Mouse (Mus musculus) MEL (cell line): ENCODE results near the gene Asb14. TPM values are rescaled to one million over a fixed set of nuclear protein-coding genes. Genes with fewer than 3 reads are reported as not detected.

Experiments
- DNase-seq: peaks from one replicate; pipeline ENCODE4 v3.0.0; 2011; ENCODE audit warnings: low read depth, low spot score
- H3K27ac ChIP-seq: 2 replicates; pipeline ENCODE4 v1.5.1; 2012; ENCODE audit warnings: low read depth, mild to moderate bottlenecking, control low read depth, low read length, moderate library complexity; ENCODE audit not compliant: control insufficient read depth
- H3K27me3 ChIP-seq, 2 experiments: fragments of 150-350 bp in 1 of 2; sonication (generic) in 1 of 2; 2 replicates each; pipeline ENCODE4 v1.6.1; 2012; ENCODE audit warnings: low read length in 2 of 2, mild to moderate bottlenecking in 2 of 2, improper control_type of control experiment in 1 of 2, moderate library complexity in 1 of 2; ENCODE audit not compliant: insufficient read depth in 2 of 2, control insufficient read depth in 1 of 2
- H3K36me3 ChIP-seq, 2 experiments: 2 replicates each; pipeline ENCODE4 v1.6.1; 2012 to 2014; ENCODE audit warnings: low read length in 2 of 2, improper control_type of control experiment in 1 of 2, inconsistent platforms in 1 of 2, mild to moderate bottlenecking in 1 of 2; ENCODE audit not compliant: insufficient read depth in 2 of 2, control insufficient read depth in 1 of 2
- H3K4me1 ChIP-seq, 2 experiments: fragments of 150-350 bp in 1 of 2; sonication (generic) in 1 of 2; 2 replicates each; pipeline ENCODE4 v1.6.1; 2012; ENCODE audit warnings: low read length in 2 of 2, improper control_type of control experiment in 1 of 2, mild to moderate bottlenecking in 1 of 2; ENCODE audit not compliant: insufficient read depth in 2 of 2, control insufficient read depth in 1 of 2
- H3K4me3 ChIP-seq, 2 experiments: fragments of 150-350 bp in 1 of 2; sonication (generic) in 1 of 2; 2 replicates each; pipeline ENCODE4 v1.5.1; 2012; ENCODE audit warnings: low read depth in 2 of 2, low read length in 2 of 2, mild to moderate bottlenecking in 2 of 2, moderate library complexity in 2 of 2, control low read depth in 1 of 2, improper control_type of control experiment in 1 of 2; ENCODE audit not compliant: control insufficient read depth in 1 of 2, insufficient read depth in 1 of 2
- H3K79me2 ChIP-seq: 2 replicates; pipeline ENCODE4 v1.6.1; 2012; ENCODE audit warnings: mild to moderate bottlenecking, low read length, moderate library complexity; ENCODE audit not compliant: control insufficient read depth, poor library complexity, insufficient read depth
- H3K9ac ChIP-seq: 2 replicates; pipeline ENCODE4 v1.6.1; 2012; ENCODE audit warnings: low read depth, mild to moderate bottlenecking, control low read depth, low read length, moderate library complexity; ENCODE audit not compliant: control insufficient read depth, poor library complexity, severe bottlenecking
- H3K9me3 ChIP-seq: fragments of 150-350 bp; sonication (generic); replicated peaks from 2 replicates; pipeline ENCODE4 v1.6.1; 2012; ENCODE audit warnings: mild to moderate bottlenecking, low read length, improper control_type of control experiment, moderate library complexity; ENCODE audit not compliant: insufficient read depth
- BHLHE40 ChIP-seq: IDR thresholded peaks from 2 replicates; pipeline ENCODE4 v1.6.1; 2012; ENCODE audit warnings: low read depth, mild to moderate bottlenecking, inconsistent platforms, low read length, improper control_type of control experiment, borderline replicate concordance
- CHD1 ChIP-seq: IDR thresholded peaks from 2 replicates; pipeline ENCODE4 v1.6.1; 2012; ENCODE audit warnings: low read depth, mild to moderate bottlenecking, inconsistent platforms, low read length, improper control_type of control experiment
- E2F4 ChIP-seq: IDR thresholded peaks from 2 replicates; pipeline ENCODE4 v1.6.1; 2011; ENCODE audit warnings: low read depth, low read length, improper control_type of control experiment, borderline replicate concordance
- ELF1 ChIP-seq: IDR thresholded peaks from 2 replicates; pipeline ENCODE4 v1.6.1; 2014; ENCODE audit warnings: low read depth, mild to moderate bottlenecking, inconsistent platforms, low read length, improper control_type of control experiment, moderate library complexity
- GABPA ChIP-seq: IDR thresholded peaks from 2 replicates; pipeline ENCODE4 v1.6.1; 2012; ENCODE audit warnings: low read depth, mild to moderate bottlenecking, inconsistent platforms, low read length, improper control_type of control experiment, moderate library complexity
- GATA1 ChIP-seq: IDR thresholded peaks from 2 replicates; pipeline ENCODE4 v1.6.1; 2011; ENCODE audit warnings: low read depth, low read length, improper control_type of control experiment
- JUND ChIP-seq: IDR thresholded peaks from 2 replicates; pipeline ENCODE4 v1.6.1; 2011; ENCODE audit warnings: low read depth, mild to moderate bottlenecking, improper control_type of control experiment, low read length
- KAT2A ChIP-seq: conservative IDR thresholded peaks from 2 replicates; pipeline ENCODE4 v1.6.1; 2012; ENCODE audit warnings: low read depth, low read length, improper control_type of control experiment, inconsistent platforms
- MAFK ChIP-seq: IDR thresholded peaks from 2 replicates; pipeline ENCODE4 v1.6.1; 2011; ENCODE audit warnings: low read depth, mild to moderate bottlenecking, low read length, improper control_type of control experiment, borderline replicate concordance
- MAX ChIP-seq: IDR thresholded peaks from 2 replicates; pipeline ENCODE4 v1.6.1; 2011; ENCODE audit warnings: low read length, improper control_type of control experiment
- MAZ ChIP-seq: IDR thresholded peaks from 2 replicates; pipeline ENCODE4 v1.6.1; 2012; ENCODE audit warnings: low read depth, mild to moderate bottlenecking, inconsistent platforms, low read length, improper control_type of control experiment
- MEF2A ChIP-seq: IDR thresholded peaks from 2 replicates; pipeline ENCODE4 v1.6.1; 2014; ENCODE audit warnings: low read depth, mild to moderate bottlenecking, inconsistent platforms, low read length, improper control_type of control experiment; ENCODE audit not compliant: poor library complexity, insufficient replicate concordance, severe bottlenecking; ENCODE audit errors: extremely low read depth
- MXI1 ChIP-seq: IDR thresholded peaks from 2 replicates; pipeline ENCODE4 v1.6.1; 2011; ENCODE audit warnings: mild to moderate bottlenecking, low read depth, low read length, improper control_type of control experiment
- MYB ChIP-seq: IDR thresholded peaks from 2 replicates; pipeline ENCODE4 v1.6.1; 2011; ENCODE audit warnings: mild to moderate bottlenecking, low read depth, low read length, improper control_type of control experiment
- MYC ChIP-seq: IDR thresholded peaks from 2 replicates; pipeline ENCODE4 v1.6.1; 2011; ENCODE audit warnings: low read depth, mild to moderate bottlenecking, low read length, improper control_type of control experiment, moderate library complexity
- NELFE ChIP-seq: IDR thresholded peaks from 2 replicates; pipeline ENCODE4 v1.6.1; 2011; ENCODE audit warnings: low read depth, low read length, improper control_type of control experiment
- NRF1 ChIP-seq: IDR thresholded peaks from 2 replicates; pipeline ENCODE4 v1.6.1; 2014; ENCODE audit warnings: low read depth, mild to moderate bottlenecking, inconsistent platforms, low read length, improper control_type of control experiment, moderate library complexity; ENCODE audit not compliant: poor library complexity, insufficient read depth, severe bottlenecking
- POLR2A ChIP-seq, 2 experiments: IDR thresholded peaks; 2 replicates each; pipeline ENCODE4 v1.6.1; 2011 to 2012; ENCODE audit warnings: low read length in 2 of 2, mild to moderate bottlenecking in 2 of 2, control low read depth in 1 of 2, improper control_type of control experiment in 1 of 2, low read depth in 1 of 2, moderate library complexity in 1 of 2; ENCODE audit not compliant: control insufficient read depth in 1 of 2, insufficient read depth in 1 of 2, poor library complexity in 1 of 2
- POLR2AphosphoS2 ChIP-seq: IDR thresholded peaks from 2 replicates; pipeline ENCODE4 v1.6.1; 2011; ENCODE audit warnings: low read length, improper control_type of control experiment
- POLR2AphosphoS5 ChIP-seq: IDR thresholded peaks from 2 replicates; pipeline ENCODE4 v1.6.1; 2012; ENCODE audit warnings: low read depth, borderline replicate concordance, mild to moderate bottlenecking, inconsistent platforms, low read length, moderate library complexity, mixed read lengths
- RAD21 ChIP-seq: IDR thresholded peaks from 2 replicates; pipeline ENCODE4 v1.6.1; 2011; ENCODE audit warnings: mild to moderate bottlenecking, low read depth, low read length, improper control_type of control experiment
- RCOR1 ChIP-seq: IDR thresholded peaks from 2 replicates; pipeline ENCODE4 v1.6.1; 2012; ENCODE audit warnings: low read depth, mild to moderate bottlenecking, inconsistent platforms, low read length, improper control_type of control experiment
- SIN3A ChIP-seq: IDR thresholded peaks from 2 replicates; pipeline ENCODE4 v1.6.1; 2012; ENCODE audit warnings: low read length, improper control_type of control experiment, inconsistent platforms
- SMC3 ChIP-seq: IDR thresholded peaks from 2 replicates; pipeline ENCODE4 v1.6.1; 2011; ENCODE audit warnings: low read depth, low read length, improper control_type of control experiment
- TBP ChIP-seq: IDR thresholded peaks from 2 replicates; pipeline ENCODE4 v1.8.0; 2011; ENCODE audit warnings: low read depth, low read length, improper control_type of control experiment
- TCF12 ChIP-seq: IDR thresholded peaks from 2 replicates; pipeline ENCODE4 v1.6.1; 2014; ENCODE audit warnings: low read depth, mild to moderate bottlenecking, inconsistent platforms, low read length, improper control_type of control experiment, moderate library complexity
- USF1 ChIP-seq: IDR thresholded peaks from 2 replicates; pipeline ENCODE4 v1.6.1; 2014; ENCODE audit warnings: low read depth, mild to moderate bottlenecking, inconsistent platforms, low read length, improper control_type of control experiment, moderate library complexity
- USF2 ChIP-seq, 2 experiments: IDR thresholded peaks; 2 replicates each; pipeline ENCODE4 v1.6.1; 2011 to 2012; ENCODE audit warnings: improper control_type of control experiment in 2 of 2, low read length in 2 of 2, borderline replicate concordance in 1 of 2, inconsistent platforms in 1 of 2, low read depth in 1 of 2, mild to moderate bottlenecking in 1 of 2; ENCODE audit not compliant: insufficient read depth in 1 of 2
- ZC3H11A ChIP-seq: IDR thresholded peaks from 2 replicates; pipeline ENCODE4 v1.6.1; 2012; ENCODE audit warnings: low read depth, mild to moderate bottlenecking, inconsistent platforms, low read length, improper control_type of control experiment
- polyA plus RNA-seq, 2 experiments: library from polyadenylated mRNA; stranded (reverse) in 1 of 2; unstranded in 1 of 2; fragments of >175 nt in 1 of 2; fragments of >200 nt in 1 of 2; gene quantifications; 2 replicates each; pipeline versions ENCODE4 v1.2.1 to v1.2.4; 2012; ENCODE audit warnings: low replicate concordance in 2 of 2, low read depth in 1 of 2; ENCODE audit not compliant: insufficient read length in 2 of 2, insufficient read depth in 1 of 2, missing spikeins in 1 of 2
- total RNA-seq: library from RNA; depleted of rRNA; stranded (reverse); fragments of 300-350 nt; gene quantifications from 2 replicates; pipeline ENCODE4 v1.2.3, GENCODE M21; 2012

Gene Asb14
- total and polyA plus RNA-seq, 3 experiments: 0.06 TPM; not detected in 2

DNA sequence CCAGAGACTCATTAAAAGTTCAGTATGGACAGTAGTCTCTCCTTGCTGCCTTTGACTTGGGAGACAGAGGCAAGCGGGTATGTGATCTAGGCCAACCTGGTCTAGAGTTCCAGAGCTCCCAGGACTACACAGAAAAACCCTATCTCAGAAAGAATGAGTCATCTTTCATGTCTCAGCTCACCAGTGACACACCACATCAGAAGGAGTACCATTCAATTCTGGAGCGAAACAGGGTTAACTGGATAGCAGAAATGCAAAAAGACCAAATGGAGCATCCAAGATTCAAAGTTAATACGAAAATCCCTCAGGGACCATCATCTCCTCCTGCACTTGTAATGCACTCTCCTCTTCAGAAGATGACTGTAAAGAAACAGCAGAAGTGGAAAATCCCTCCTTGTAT, 25.0 kb downstream of the Asb14 start:
- Histone ChIP-seq H3K27ac (no peak overlapping the region), H3K9me3 (no peaks in the 10 kb centered on the region), H3K36me3 (peaks cover 0 to 13% of the 10 kb centered on the region in 2 experiments; a peak in 2 of 4 replicates), H3K9ac (no peak overlapping the region), H3K4me1 (peaks cover 9 to 11% of the 10 kb centered on the region in 2 experiments), H3K79me2 (no peaks in the 10 kb centered on the region), H3K27me3 (no peaks in the 10 kb centered on the region), H3K4me3 (no peak overlapping the region)
- DNase-seq: no peak
- TF ChIP-seq RCOR1: no peak
- TF ChIP-seq MAFK: no peak
- no peak for TF ChIP-seq KAT2A
- TF ChIP-seq TCF12: no peak
- TF ChIP-seq E2F4: no peak
- no peak for TF ChIP-seq MYB
- no peak for TF ChIP-seq POLR2AphosphoS5
- no peak for TF ChIP-seq BHLHE40
- TF ChIP-seq GATA1: no peak
- TF ChIP-seq JUND: no peak
- TF ChIP-seq MEF2A: no peak
- TF ChIP-seq ELF1: no peak

DNA sequence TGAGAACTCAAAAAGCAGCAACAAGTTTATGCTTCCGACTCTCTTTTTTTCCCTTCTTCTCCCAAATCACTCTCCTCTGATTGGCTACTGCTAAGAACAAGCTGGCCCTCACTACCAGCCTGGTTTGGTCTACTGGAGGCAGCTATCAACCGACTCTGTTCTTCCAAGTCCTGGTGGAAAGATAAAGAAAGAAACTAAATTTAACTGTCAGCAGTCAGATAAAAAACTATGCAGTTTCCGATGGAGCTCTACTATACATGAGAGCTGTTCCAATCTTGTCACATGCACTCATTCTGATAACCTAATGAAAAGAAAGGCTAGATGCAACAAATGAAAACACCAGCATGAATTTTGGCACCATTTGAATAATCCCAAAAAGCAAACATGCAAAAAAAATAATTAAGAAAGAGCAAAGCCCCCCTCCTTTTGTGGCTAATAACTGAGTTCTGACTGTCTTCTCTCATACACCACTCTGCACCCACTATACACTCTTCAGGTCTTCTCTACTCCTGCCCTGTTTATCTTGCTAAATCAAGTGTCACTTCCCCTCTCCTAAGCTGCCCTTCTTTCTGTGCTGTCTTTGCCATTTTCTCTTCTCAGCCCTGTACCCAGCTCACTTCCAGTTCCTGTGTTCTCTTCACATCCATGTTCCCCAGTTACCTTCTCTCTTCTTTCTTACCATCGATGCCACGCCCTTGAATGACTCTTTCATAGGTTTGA, 29.5 kb downstream of the Asb14 start:
- peak; percentile 60 for DNase-seq
- H3K4me1 ChIP-seq: peaks cover 9 to 11% of the 10 kb centered on the region in 2 experiments
- H3K27me3 ChIP-seq: no peaks in the 10 kb centered on the region
- H3K27ac ChIP-seq: peak overlapping the region; percentile 44
- H3K4me3 ChIP-seq: peak overlapping the region in 1 of 2 experiments; percentile 34; a peak in 2 of 4 replicates
- no peak overlapping the region for H3K9ac ChIP-seq
- peaks cover 0 to 13% of the 10 kb centered on the region in 2 experiments; a peak in 2 of 4 replicates for H3K36me3 ChIP-seq
- no peaks in the 10 kb centered on the region for H3K79me2 ChIP-seq
- no peaks in the 10 kb centered on the region for H3K9me3 ChIP-seq
- 0 out of 2 replicates have a peak, but pooled peaks have one; percentile 14 for TF ChIP-seq NELFE
- TF ChIP-seq MAX: peak; percentile 35; the same call in 1 of the 2 replicates
- peak; percentile 11; the same call in 1 of the 2 replicates for TF ChIP-seq MXI1
- no peak for TF ChIP-seq USF2 (IDR thresholded peaks at IDR 0.05; ENCODE audit: borderline replicate concordance in 1 of 2, insufficient read depth in 1 of 2, low read depth in 1 of 2, low read length in 2 of 2)
- no peak for TF ChIP-seq ZC3H11A
- no peak; the same call in 1 of the 2 replicates for TF ChIP-seq GATA1
- no peak for TF ChIP-seq MYC
- no peak for TF ChIP-seq E2F4
- TF ChIP-seq USF1: peak; percentile 46; the same call in 1 of the 2 replicates
- no peak for TF ChIP-seq POLR2AphosphoS2
- TF ChIP-seq NRF1: no peak
- TF ChIP-seq SIN3A: no peak; the same call in 1 of the 2 replicates
- TF ChIP-seq TBP: no peak
- TF ChIP-seq MYB: peak; percentile 58; the same call in 1 of the 2 replicates
- no peak for TF ChIP-seq MAFK
- TF ChIP-seq GABPA: no peak
- TF ChIP-seq SMC3: 0 out of 2 replicates have a peak, but pooled peaks have one; percentile 5
- TF ChIP-seq RCOR1: peak; percentile 22; the same call in 1 of the 2 replicates
- TF ChIP-seq MAZ: no peak
- TF ChIP-seq RAD21: no peak
- TF ChIP-seq CHD1: no peak
- no peak for TF ChIP-seq ELF1
- no peak for TF ChIP-seq POLR2A (IDR thresholded peaks at IDR 0.05; ENCODE audit: control insufficient read depth in 1 of 2, insufficient read depth in 1 of 2, low read depth in 1 of 2, low read length in 2 of 2, poor library complexity in 1 of 2)
